Mouse (Mus musculus): ENCODE results near the gene Gabrb1.

- no peak for TF ChIP-seq EP300 (IDR thresholded peaks at IDR 0.05; ENCODE audit: insufficient read depth, low read depth, low read length)
- no peak for TF ChIP-seq CTCF (IDR thresholded peaks at IDR 0.05; ENCODE audit: low read depth, low read length)
Measured at GRCm38 (mm10) chr5:72086518-72086917, 428.6 kb downstream of the Gabrb1 start.
